Mouse (Mus musculus): Measurements from ENCODE around the gene Klf15. TPM values are rescaled to one million over a fixed set of nuclear protein-coding genes. Genes with fewer than 3 reads are reported as not detected.

The Klf15 gene
- polyA plus RNA-seq (2015; fragmentation: Nextera tagmentation; extraction: Ambion mirVana), result 11.7 and 12.6 TPM in 2 replicates

DNA sequence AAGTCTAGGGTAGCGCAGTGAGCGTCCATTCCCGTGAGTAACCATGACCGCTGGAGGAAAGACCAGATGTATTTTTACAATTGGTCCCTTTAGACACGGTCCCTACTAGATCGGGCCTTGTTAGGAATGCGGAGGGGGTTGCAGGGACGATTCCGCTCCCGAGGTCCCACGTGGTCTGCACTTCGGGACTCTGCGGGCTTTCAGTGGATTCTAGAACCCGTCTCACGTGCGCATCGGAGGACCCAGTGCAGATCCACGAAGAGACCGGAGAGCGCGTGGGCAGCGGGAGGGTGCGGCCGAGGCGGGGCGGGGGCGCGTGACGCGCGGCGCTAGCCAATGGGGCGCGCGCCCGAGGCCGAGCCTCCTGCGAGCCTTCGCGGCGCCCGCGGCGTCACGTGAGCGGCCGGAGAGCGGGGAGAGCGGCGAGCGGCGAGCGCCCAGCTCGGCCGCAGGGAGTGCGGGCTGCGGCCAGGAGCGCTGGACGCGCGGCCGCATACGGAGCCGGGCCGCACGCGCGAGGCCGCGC lies at the start of gene Klf15:
Gene Klf15 (plus strand): TSS at position 396 of the 526 bp plus-strand sequence.
- peaks cover 24% of the 10 kb centered on the region for H3K4me1 ChIP-seq
- under 1% methylated on average over 64 of the region's 70 CpGs for WGBS
- peak within 1 kb of the TSS; percentile 73 for H3K27ac ChIP-seq
- peak within 1 kb of the TSS; percentile 71 for H3K4me3 ChIP-seq (replicated peaks)
- H3K4me2 ChIP-seq, result peak within 1 kb of the TSS; percentile 100
- peak within 1 kb of the TSS; percentile 61 for H3K9ac ChIP-seq
- H3K27me3 ChIP-seq, result peaks cover 32% of the 10 kb centered on the region
- ATAC-seq (replicated peaks; ENCODE audit: low FRiP score), result peak; percentile 80
- no peaks in the 10 kb centered on the region for H3K9me3 ChIP-seq (replicated peaks)
- H3K36me3 ChIP-seq, result peaks cover 2% of the 10 kb centered on the region; the same call in 1 of the 2 replicates

DNA sequence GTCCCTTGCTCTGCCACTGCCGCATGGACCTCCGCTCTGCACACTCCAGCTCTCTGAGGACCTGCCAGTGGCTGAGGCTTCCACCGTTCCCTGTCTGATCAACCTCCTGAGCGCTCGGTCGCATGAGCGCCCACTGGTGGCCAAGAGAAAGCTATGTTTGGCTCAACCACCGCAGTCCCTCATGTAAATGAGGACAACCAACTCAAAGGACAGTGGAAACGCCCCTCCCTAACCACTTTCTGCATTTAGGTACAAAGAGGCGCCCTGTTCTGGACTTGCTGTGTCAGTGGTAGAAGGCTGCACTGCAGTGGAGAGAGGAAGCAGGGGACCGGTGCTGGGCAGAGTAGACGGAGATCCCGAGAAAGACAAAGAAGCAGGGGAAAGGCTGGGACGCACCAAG lies 39.8 kb upstream of the Klf15 start:
- Histone ChIP-seq H3K4me3 (replicated peaks) (peak overlapping the region; percentile 25), H3K27me3 (peaks cover 15% of the 10 kb centered on the region), H3K36me3 (no peaks in the 10 kb centered on the region), H3K4me1 (peaks cover 7% of the 10 kb centered on the region), H3K9ac (no peak overlapping the region), H3K4me2 (peak overlapping the region; percentile 60), H3K27ac (no peak overlapping the region), H3K9me3 (replicated peaks) (no peaks in the 10 kb centered on the region)
- ATAC-seq (replicated peaks; ENCODE audit: low FRiP score), result peak; percentile 90
- 8% methylated on average over 14 of the region's 14 CpGs for WGBS

DNA sequence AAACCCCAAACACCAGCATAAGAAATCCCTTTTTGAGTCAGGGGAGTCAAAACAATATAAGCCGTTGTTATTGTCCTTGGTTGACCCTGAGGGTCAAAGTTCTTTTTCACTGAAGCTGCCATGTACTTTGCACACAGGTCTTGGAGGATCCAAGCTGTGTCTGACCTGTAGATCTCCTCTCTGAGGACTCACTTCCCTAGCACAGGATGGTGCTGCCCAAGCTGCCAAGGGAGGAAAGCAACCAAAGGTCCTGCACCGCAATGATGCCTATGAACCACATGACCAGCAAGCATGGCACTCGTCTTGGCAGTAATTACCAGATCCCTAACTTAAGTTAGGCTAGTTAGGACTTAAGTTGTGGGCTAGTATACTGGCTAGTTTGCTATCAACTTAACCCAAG lies 37.0 kb upstream of the Klf15 start:
- no peak for ATAC-seq (replicated peaks; ENCODE audit: low FRiP score)
- Histone ChIP-seq H3K36me3 (no peaks in the 10 kb centered on the region), H3K27me3 (peaks cover 23% of the 10 kb centered on the region), H3K4me1 (peaks cover 21% of the 10 kb centered on the region), H3K9ac (no peak overlapping the region), H3K4me3 (replicated peaks) (no peak overlapping the region), H3K4me2 (no peak overlapping the region), H3K27ac (no peak overlapping the region), H3K9me3 (replicated peaks) (no peaks in the 10 kb centered on the region)
- WGBS, result 82% methylated on average over 3 of the region's 3 CpGs

DNA sequence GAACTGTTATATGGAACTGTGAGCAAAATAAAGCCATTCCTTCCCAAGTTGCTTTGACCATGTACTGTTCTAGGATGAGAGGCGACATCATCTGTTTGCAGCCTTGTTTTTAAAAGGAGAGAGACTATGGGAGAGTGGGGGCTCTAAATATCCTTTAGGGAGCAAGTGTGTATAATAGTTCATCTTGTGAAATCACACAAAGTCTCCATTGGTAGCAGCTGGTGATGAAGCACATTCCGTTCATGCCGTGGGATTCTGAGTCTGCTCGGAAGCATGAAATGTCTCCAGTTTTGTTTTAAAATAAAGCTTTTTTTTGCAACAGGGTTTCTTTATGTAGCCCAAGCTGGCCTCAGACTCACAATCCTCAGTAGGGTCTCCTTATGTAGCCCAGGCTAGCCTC lies 36.4 kb upstream of the Klf15 start:
- no peak overlapping the region for H3K9ac ChIP-seq
- H3K27me3 ChIP-seq, result peaks cover 23% of the 10 kb centered on the region
- no peaks in the 10 kb centered on the region for H3K9me3 ChIP-seq (replicated peaks)
- peaks cover 21% of the 10 kb centered on the region for H3K4me1 ChIP-seq
- no peak overlapping the region for H3K4me3 ChIP-seq (replicated peaks)
- no peaks in the 10 kb centered on the region for H3K36me3 ChIP-seq
- no peak overlapping the region for H3K4me2 ChIP-seq
- H3K27ac ChIP-seq, result no peak overlapping the region
- WGBS, result 78% methylated on average over 4 of the region's 4 CpGs
- ATAC-seq (replicated peaks; ENCODE audit: low FRiP score), result no peak

DNA sequence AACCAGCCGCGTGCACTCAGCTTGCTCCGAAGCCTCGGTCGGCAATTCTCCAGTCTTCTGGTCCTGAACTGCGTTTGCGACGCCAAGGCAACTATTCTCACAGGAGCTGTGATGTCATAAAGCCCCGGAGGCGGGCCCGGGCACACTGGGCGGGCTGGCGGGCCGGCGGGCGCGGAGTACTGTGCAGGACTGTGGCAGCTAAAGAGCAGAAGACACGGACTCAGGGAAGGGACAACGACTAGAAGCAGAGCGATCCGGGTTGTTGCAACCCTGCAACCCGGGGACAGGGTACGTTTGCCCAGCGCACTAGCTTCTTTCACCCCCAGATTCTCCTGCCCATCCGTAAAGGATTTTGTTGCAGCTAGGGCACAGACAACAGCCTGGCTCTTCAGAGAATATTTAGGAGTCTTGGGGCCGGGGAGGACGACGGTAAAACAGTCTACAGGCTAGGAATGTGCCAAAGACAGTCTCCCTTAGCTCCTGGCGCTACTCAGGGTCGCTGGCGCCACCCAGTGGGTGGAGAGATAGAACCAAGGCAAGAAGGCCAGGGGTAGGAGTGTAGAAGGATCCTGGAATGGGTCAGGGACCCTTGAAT lies 33.9 kb upstream of the Klf15 start, which contains the start of gene Cfap100:
Gene Cfap100 (minus strand): TSS at position 418 of the 595 bp plus-strand sequence.
- Histone ChIP-seq H3K27ac (no peak within 1 kb of the TSS), H3K36me3 (no peaks in the 10 kb centered on the region), H3K27me3 (peaks cover 19% of the 10 kb centered on the region), H3K4me1 (peaks cover 13% of the 10 kb centered on the region), H3K9me3 (replicated peaks) (no peaks in the 10 kb centered on the region), H3K9ac (peak within 1 kb of the TSS; percentile 45), H3K4me3 (replicated peaks) (peak within 1 kb of the TSS; percentile 45), H3K4me2 (peak within 1 kb of the TSS; percentile 87)
- ATAC-seq (replicated peaks; ENCODE audit: low FRiP score), result peak; percentile 87
- under 1% methylated on average over 31 of the region's 31 CpGs for WGBS

DNA sequence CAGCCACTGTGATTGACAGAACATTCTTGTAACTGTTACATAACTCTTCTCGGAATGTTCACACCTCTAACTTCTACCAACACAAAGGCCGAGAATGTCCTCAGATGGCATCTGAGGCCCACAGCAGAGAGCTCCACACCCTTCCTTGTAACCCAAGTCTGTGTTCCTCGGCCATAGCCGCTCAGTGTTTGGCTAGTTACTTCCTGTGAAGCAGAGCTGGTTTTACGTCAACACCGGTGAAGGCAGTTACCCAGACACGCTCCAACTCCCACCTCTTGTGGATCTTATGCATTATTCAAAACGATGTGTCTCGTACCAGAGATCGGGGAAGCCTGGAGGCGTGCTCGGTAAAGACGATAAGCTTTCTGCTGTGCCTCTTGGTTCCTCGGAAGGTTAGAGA lies 32.5 kb upstream of the Klf15 start:
- Histone ChIP-seq H3K9ac (no peak overlapping the region), H3K4me2 (no peak overlapping the region), H3K27ac (no peak overlapping the region), H3K36me3 (no peaks in the 10 kb centered on the region), H3K27me3 (peaks cover 19% of the 10 kb centered on the region), H3K4me1 (peaks cover 13% of the 10 kb centered on the region), H3K9me3 (replicated peaks) (no peaks in the 10 kb centered on the region), H3K4me3 (replicated peaks) (no peak overlapping the region)
- WGBS, result 51% methylated on average over 14 of the region's 14 CpGs
- no peak for ATAC-seq (replicated peaks; ENCODE audit: low FRiP score)

DNA sequence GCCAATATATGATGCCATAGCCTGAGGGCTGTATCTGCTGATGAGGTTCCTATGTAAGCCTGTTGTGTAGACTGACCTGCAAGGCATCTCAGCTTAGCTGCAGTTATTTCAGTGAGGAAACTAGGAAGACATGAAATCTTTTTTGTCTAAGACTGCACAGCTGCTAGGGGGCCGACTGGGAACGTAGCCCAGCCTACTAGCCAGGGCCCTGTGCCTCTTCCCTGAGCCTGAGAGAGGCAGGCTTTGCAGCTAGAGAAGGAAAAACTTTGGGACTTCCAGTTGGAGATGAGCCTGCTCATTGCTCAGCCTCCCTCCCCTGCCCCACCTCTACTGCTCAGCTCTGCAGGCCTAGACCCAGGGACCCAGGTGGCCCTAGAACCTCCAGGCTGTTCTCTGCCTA lies 30.9 kb upstream of the Klf15 start:
- Histone ChIP-seq H3K4me1 (peaks cover 13% of the 10 kb centered on the region), H3K36me3 (no peaks in the 10 kb centered on the region), H3K4me2 (no peak overlapping the region), H3K9ac (no peak overlapping the region), H3K27ac (no peak overlapping the region), H3K27me3 (peaks cover 18% of the 10 kb centered on the region), H3K4me3 (replicated peaks) (no peak overlapping the region), H3K9me3 (replicated peaks) (no peaks in the 10 kb centered on the region)
- WGBS, result 77% methylated on average over 2 of the region's 2 CpGs
- no peak for ATAC-seq (replicated peaks; ENCODE audit: low FRiP score)

DNA sequence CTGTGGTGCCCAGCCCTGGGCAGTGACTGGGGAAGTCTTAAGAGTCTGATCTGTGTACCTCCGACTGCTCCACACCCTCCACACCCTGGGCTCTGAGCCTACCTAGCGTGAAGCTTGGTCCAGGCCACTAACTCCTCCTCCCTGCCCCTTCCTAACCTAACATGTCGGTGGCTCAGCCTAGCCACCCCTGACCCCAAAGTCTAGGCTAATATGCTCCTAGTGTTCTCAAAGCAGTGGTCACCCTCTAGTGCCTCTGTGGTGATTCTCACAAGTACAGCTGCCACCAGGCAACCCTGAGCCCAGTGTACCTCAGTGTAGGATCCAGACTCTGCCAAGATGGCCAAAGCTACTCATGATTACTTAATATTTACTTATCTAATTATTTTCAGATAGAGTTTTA lies 27.7 kb upstream of the Klf15 start:
- Histone ChIP-seq H3K4me2 (no peak overlapping the region), H3K36me3 (no peaks in the 10 kb centered on the region), H3K9me3 (replicated peaks) (no peaks in the 10 kb centered on the region), H3K4me1 (no peaks in the 10 kb centered on the region), H3K4me3 (replicated peaks) (no peak overlapping the region), H3K9ac (no peak overlapping the region), H3K27ac (no peak overlapping the region), H3K27me3 (no peaks in the 10 kb centered on the region)
- ATAC-seq (replicated peaks; ENCODE audit: low FRiP score), result 0 out of 2 replicates have a peak, but pooled peaks have one; percentile 49
- WGBS, result 67% methylated on average over 3 of the region's 3 CpGs

DNA sequence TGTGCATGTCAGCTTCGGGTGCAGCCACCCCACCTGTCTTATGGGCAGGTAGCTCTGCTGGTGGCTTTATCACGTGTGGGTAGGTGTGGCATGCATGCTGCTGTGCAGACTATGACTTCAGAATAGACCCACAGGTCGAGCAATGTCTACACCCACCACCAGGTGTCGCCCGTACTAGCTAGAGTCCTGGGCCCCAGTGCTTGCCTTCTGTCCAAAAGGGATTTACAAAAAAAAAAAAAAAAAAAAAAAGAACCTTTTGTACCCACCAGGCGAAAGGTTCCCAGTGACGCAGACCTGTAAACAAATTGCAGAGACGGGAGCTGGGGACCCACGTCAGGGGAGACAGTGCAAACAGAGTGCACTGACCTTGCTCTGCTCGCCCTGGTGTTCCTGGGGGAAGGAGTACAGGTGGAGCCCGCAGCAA lies 27.2 kb upstream of the Klf15 start:
- H3K27me3 ChIP-seq, result no peaks in the 10 kb centered on the region
- ATAC-seq (replicated peaks; ENCODE audit: low FRiP score), result 0 out of 2 replicates have a peak, but pooled peaks have one; percentile 12
- no peak overlapping the region for H3K4me2 ChIP-seq
- H3K27ac ChIP-seq, result no peak overlapping the region
- no peak overlapping the region for H3K9ac ChIP-seq
- H3K4me3 ChIP-seq (replicated peaks), result no peak overlapping the region
- H3K9me3 ChIP-seq (replicated peaks), result no peaks in the 10 kb centered on the region
- WGBS, result 19% methylated on average over 11 of the region's 11 CpGs
- H3K36me3 ChIP-seq, result no peaks in the 10 kb centered on the region
- H3K4me1 ChIP-seq, result no peaks in the 10 kb centered on the region

DNA sequence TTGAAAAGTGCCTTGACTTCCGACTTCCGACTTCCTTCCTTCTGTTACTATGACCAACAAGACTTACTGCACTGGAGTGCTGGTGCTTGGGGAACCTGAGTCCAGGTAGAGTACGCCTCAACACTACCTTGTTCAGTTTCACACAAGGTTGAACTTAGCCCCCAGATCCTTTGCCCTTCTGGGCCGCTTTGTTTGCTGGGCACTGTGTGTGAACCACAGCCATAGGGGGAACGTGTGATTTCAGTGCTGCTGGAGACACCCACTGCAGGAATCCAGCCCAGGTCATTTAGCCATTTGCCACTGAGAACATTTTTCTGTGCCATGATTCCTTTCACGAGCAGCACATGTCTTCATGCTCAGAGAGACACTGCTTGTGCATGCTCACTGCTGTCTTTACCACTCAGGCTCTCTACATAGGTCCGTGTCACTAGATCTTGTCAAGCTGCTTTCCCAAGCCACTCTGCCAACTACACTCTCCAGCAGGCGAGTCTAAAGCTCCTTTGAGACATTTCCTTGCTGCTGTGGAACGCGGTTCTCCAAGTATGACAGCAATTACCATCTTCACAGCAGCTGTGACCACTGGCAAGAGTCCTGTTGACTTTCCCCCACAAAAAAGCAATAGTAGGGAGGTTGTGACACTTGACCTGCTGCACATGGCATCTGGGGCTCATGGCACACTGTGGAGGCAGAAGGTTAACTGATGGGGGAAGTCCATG lies 26.0 kb upstream of the Klf15 start:
- H3K27ac ChIP-seq, result no peak overlapping the region
- no peaks in the 10 kb centered on the region for H3K27me3 ChIP-seq
- no peaks in the 10 kb centered on the region for H3K9me3 ChIP-seq (replicated peaks)
- no peaks in the 10 kb centered on the region for H3K36me3 ChIP-seq
- 82% methylated on average over 10 of the region's 10 CpGs for WGBS
- no peak for ATAC-seq (replicated peaks; ENCODE audit: low FRiP score)
- no peak overlapping the region for H3K4me3 ChIP-seq (replicated peaks)
- H3K9ac ChIP-seq, result no peak overlapping the region
- H3K4me2 ChIP-seq, result no peak overlapping the region
- no peaks in the 10 kb centered on the region for H3K4me1 ChIP-seq

DNA sequence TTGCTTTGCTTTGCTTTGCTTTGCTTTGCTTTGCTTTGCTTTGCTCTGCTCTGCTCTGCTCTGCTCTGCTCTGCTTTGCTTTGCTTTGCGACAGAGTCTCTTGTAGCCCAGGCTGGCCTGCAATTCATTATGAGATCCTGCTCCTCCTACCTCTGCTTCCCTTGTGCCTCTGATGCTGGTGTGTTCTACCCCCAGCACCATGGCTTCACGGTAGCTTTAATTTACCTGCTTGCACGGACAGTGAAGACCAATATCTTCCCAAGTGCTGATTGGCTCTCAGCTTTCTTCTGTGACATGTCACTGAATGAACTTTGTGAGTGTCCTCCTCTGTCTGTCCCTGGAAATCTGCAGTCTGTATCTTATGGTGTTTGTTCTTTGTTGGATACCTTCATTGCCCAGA lies 25.3 kb upstream of the Klf15 start:
- Histone ChIP-seq H3K36me3 (no peaks in the 10 kb centered on the region), H3K4me1 (no peaks in the 10 kb centered on the region), H3K27ac (no peak overlapping the region), H3K4me2 (no peak overlapping the region), H3K27me3 (no peaks in the 10 kb centered on the region), H3K9ac (no peak overlapping the region), H3K9me3 (replicated peaks) (no peaks in the 10 kb centered on the region), H3K4me3 (replicated peaks) (no peak overlapping the region)
- whole genome bisulfite sequencing, result 86% methylated on average over 3 of the region's 3 CpGs
- no peak for ATAC-seq (replicated peaks; ENCODE audit: low FRiP score)

DNA sequence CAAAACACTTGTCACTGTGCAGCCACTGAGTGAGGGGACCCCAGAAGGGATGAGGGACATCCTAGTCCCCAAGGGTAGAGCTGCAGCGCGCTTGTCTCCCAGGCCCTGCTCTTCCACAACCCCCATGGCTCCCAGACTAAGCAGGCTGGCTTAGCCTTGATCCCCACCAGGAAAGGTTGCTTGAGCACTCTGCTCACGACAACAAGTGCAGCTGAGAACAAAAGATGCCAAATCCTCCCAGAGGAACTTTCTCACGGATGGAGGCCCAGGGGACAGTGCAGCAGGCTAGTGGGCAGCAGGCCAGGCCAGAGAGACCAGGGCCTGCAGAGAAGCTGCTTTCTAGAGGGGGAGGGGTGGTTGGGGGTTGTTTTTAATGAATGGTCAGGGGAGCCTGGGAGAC lies 15.5 kb upstream of the Klf15 start:
- no peak overlapping the region for H3K4me3 ChIP-seq (replicated peaks)
- ATAC-seq (replicated peaks; ENCODE audit: low FRiP score), result no peak
- H3K4me1 ChIP-seq, result no peaks in the 10 kb centered on the region
- no peak overlapping the region for H3K9ac ChIP-seq
- H3K4me2 ChIP-seq, result no peak overlapping the region
- H3K27me3 ChIP-seq, result no peaks in the 10 kb centered on the region
- no peaks in the 10 kb centered on the region for H3K9me3 ChIP-seq (replicated peaks)
- WGBS, result 60% methylated on average over 4 of the region's 4 CpGs
- no peak overlapping the region for H3K27ac ChIP-seq
- H3K36me3 ChIP-seq, result no peaks in the 10 kb centered on the region

Data from kidney, embryonic 15.5 days (tissue).